ENCODE assay signal across 13 mouse cellular contexts in genomic region chr6:65137802-65138201, GRCm38 (mm10). TPM values are rescaled to one million over a fixed set of nuclear protein-coding genes. Genes with fewer than 3 reads are reported as not detected.
DNase-seq lines count a peak whose midpoint lies in the region; ATAC-seq and TF ChIP-seq lines count a peak whose summit lies in the region.
"Had no signal": no experiment of that assay in that cellular context is flagged by ENCODE, and none has a peak within 500 bp of the region (broad histone marks: within the 10 kb centered on the region; RNA-seq: fewer than 3 reads in every experiment).

No protein-coding gene starts in this region.

- no peaks in the 10 kb centered on the region for H3K27me3 ChIP-seq in forebrain, embryonic 12.5 days
- no peaks in the 10 kb centered on the region for H3K27me3 ChIP-seq in hindbrain, postnatal 0 days (ENCODE audit: insufficient read depth, low read length)
- no peaks in the 10 kb centered on the region for H3K27me3 ChIP-seq in midbrain, postnatal 0 days (ENCODE audit: insufficient read depth, low read length)
- H3K27me3 ChIP-seq: megakaryocyte, embryonic 14.5 days; neural tube, embryonic 13.5 days had no signal

- H3K4me1 ChIP-seq in forebrain, embryonic 12.5 days = peaks cover 16% of the 10 kb centered on the region
- H3K4me1 ChIP-seq in hindbrain, postnatal 0 days (ENCODE audit: insufficient read depth, low read length) = no peaks in the 10 kb centered on the region
- no peaks in the 10 kb centered on the region for H3K4me1 ChIP-seq in midbrain, postnatal 0 days (ENCODE audit: insufficient read depth, low read length)

- no peaks in the 10 kb centered on the region for H3K9me3 ChIP-seq in forebrain, embryonic 12.5 days
- H3K9me3 ChIP-seq in hindbrain, postnatal 0 days (ENCODE audit: low read length) = no peaks in the 10 kb centered on the region
- no peaks in the 10 kb centered on the region for H3K9me3 ChIP-seq in midbrain, postnatal 0 days (ENCODE audit: low read length)
- H3K9me3 ChIP-seq: megakaryocyte, embryonic 14.5 days; neural tube, embryonic 13.5 days had no signal

- DNase-seq in heart, adult 11 months = peak; percentile 78
- no peak for DNase-seq in heart, postnatal 4 days
- DNase-seq in hindbrain, postnatal 0 days (ENCODE audit: low spot score) = no peak
- DNase-seq in midbrain, postnatal 0 days (ENCODE audit: low spot score) = peak; percentile 14
- no peak for DNase-seq in adrenal gland, postnatal 25 days
- DNase-seq in lung, postnatal 10 days = no peak
- DNase-seq: cerebellum, adult 18-20 months; kidney, postnatal 25 days; liver had no signal

- no peaks in the 10 kb centered on the region for H3K36me3 ChIP-seq in forebrain, embryonic 12.5 days (replicated peaks)
- H3K36me3 ChIP-seq in hindbrain, postnatal 0 days (ENCODE audit: insufficient read depth, low read length) = no peaks in the 10 kb centered on the region
- H3K36me3 ChIP-seq in midbrain, postnatal 0 days (ENCODE audit: insufficient read depth, low read length) = no peaks in the 10 kb centered on the region
- H3K36me3 ChIP-seq: neural tube, embryonic 13.5 days had no signal

- H3K9ac ChIP-seq in forebrain, embryonic 12.5 days = no peak overlapping the region
- H3K9ac ChIP-seq in hindbrain, postnatal 0 days (replicated peaks; ENCODE audit: low read length) = no peak overlapping the region
- no peak overlapping the region for H3K9ac ChIP-seq in midbrain, postnatal 0 days (replicated peaks; ENCODE audit: low read length, poor library complexity, severe bottlenecking)
- H3K9ac ChIP-seq: neural tube, embryonic 13.5 days had no signal

- TF ChIP-seq CTCF in hindbrain, postnatal 0 days (IDR thresholded peaks at IDR 0.05; ENCODE audit: low read depth) = no peak
- TF ChIP-seq CTCF in midbrain, postnatal 0 days (IDR thresholded peaks at IDR 0.05) = no peak

- no peak overlapping the region for H3K4me3 ChIP-seq in forebrain, embryonic 12.5 days (replicated peaks)
- H3K4me3 ChIP-seq in hindbrain, postnatal 0 days (ENCODE audit: low read length) = no peak overlapping the region
- no peak overlapping the region for H3K4me3 ChIP-seq in midbrain, postnatal 0 days (ENCODE audit: low read depth, low read length)
- H3K4me3 ChIP-seq: megakaryocyte, embryonic 14.5 days; neural tube, embryonic 13.5 days had no signal

- WGBS in forebrain, embryonic 12.5 days = 36% methylated on average over 2 of the region's 2 CpGs
- WGBS in hindbrain, postnatal 0 days = 29% methylated on average over 2 of the region's 2 CpGs
- 32% methylated on average over 2 of the region's 2 CpGs for whole genome bisulfite sequencing in midbrain, postnatal 0 days

- H3K27ac ChIP-seq in forebrain, embryonic 12.5 days = peak overlapping the region; percentile 61
- H3K27ac ChIP-seq in hindbrain, postnatal 0 days = no peak overlapping the region
- no peak overlapping the region for H3K27ac ChIP-seq in midbrain, postnatal 0 days (ENCODE audit: low read depth, low read length)
- H3K27ac ChIP-seq: neural tube, embryonic 13.5 days had no signal

- ATAC-seq in forebrain, embryonic 12.5 days (ENCODE audit: low FRiP score) = no peak
- ATAC-seq in hindbrain, postnatal 0 days = peak; percentile 56; the same call in 1 of the 2 replicates
- no peak for ATAC-seq in midbrain, postnatal 0 days (ENCODE audit: low FRiP score)
- ATAC-seq in frontal cortex, adult (ENCODE audit: low TSS enrichment) = no peak

- no peak overlapping the region for H3K4me2 ChIP-seq in forebrain, embryonic 12.5 days
- no peak overlapping the region for H3K4me2 ChIP-seq in hindbrain, postnatal 0 days (ENCODE audit: low read depth, low read length)
- H3K4me2 ChIP-seq in midbrain, postnatal 0 days (ENCODE audit: low read depth, low read length, poor library complexity, severe bottlenecking) = no peak overlapping the region
- H3K4me2 ChIP-seq: neural tube, embryonic 13.5 days had no signal

RNA-seq across cellular contexts. Expression of gene Hpgds, which starts 6.9 kb away (rescaled TPM):
- total RNA-seq in heart, postnatal 4 days (2021) = 1 to 10 TPM; 1.0 to 1.1 TPM
- 5.9 and 6.1 TPM in 2 replicates for polyA plus RNA-seq in forebrain, embryonic 12.5 days (2016; fragmentation: Nextera tagmentation; extraction: Ambion mirVana)
- total RNA-seq in hindbrain, postnatal 0 days (2014; rRNA removed) = 1.9 and 2.7 TPM in 2 replicates
- 4.3 and 5.3 TPM in 2 replicates for polyA plus RNA-seq in hindbrain, postnatal 0 days (2015; fragmentation: Nextera tagmentation; extraction: Ambion mirVana)
- total RNA-seq in midbrain, postnatal 0 days (2014; rRNA removed) = 2.7 and 2.8 TPM in 2 replicates
- 3.7 and 4.0 TPM in 2 replicates for polyA plus RNA-seq in midbrain, postnatal 0 days (2015; fragmentation: Nextera tagmentation; extraction: Ambion mirVana)
- total RNA-seq in adrenal gland, postnatal 25 days (2021) = 0.57 and 1.1 TPM in 2 replicates

Comparison
In these comparisons a context has a peak if more than half of its experiments do, and no peak if none do; other contexts are left out.
1. DNase-seq: peak in heart, adult 11 months (single experiment) and midbrain, postnatal 0 days (single experiment); none in heart, postnatal 4 days (single experiment), hindbrain, postnatal 0 days (single experiment), adrenal gland, postnatal 25 days (single experiment) and lung, postnatal 10 days (single experiment).